Mouse (Mus musculus) heart, postnatal 0 days (tissue): ENCODE results near the gene Cryba1. TPM values are rescaled to one million over a fixed set of nuclear protein-coding genes. Genes with fewer than 3 reads are reported as not detected.
A peak's percentile ranks its signal among the peaks of the same experiment; 100 is the strongest.
"Not testable (repeated sequence)": the region's sequence is repeated elsewhere in the genome, so short reads cannot be mapped to it uniquely, and the experiment has no call there.

ENCODE experiments used
- ATAC-seq: fragments of 200-750 bp; cut with Nextera tagmentation; 2 replicates; pipeline ENCODE4 v1.8.0; 2017; ENCODE audit warnings: low read depth, moderate number of reproducible peaks, moderate library complexity; ENCODE audit not compliant: insufficient read depth
- DNase-seq: peaks from one replicate; pipeline ENCODE4 v3.0.0-alpha.2; 2016; ENCODE audit warnings: low spot score
- H3K27ac ChIP-seq: fragments of 300-500 bp; sonication (generic); 2 replicates; pipeline ENCODE4 v1.5.1; 2014; ENCODE audit warnings: low read depth, mild to moderate bottlenecking
- H3K27me3 ChIP-seq: fragments of 300-500 bp; sonication (generic); 2 replicates; pipeline ENCODE4 v1.6.1; 2014; ENCODE audit warnings: low read length, mixed read lengths; ENCODE audit not compliant: control insufficient read depth, insufficient read depth
- H3K36me3 ChIP-seq: fragments of 300-500 bp; sonication (generic); replicated peaks from 2 replicates; pipeline ENCODE4 v1.6.1; 2014; ENCODE audit warnings: low read length, mixed read lengths; ENCODE audit not compliant: control insufficient read depth, insufficient read depth
- H3K4me1 ChIP-seq: fragments of 300-500 bp; sonication (generic); 2 replicates; pipeline ENCODE4 v1.6.1; 2014; ENCODE audit warnings: antibody characterized with exemption; ENCODE audit not compliant: control insufficient read depth, insufficient read depth
- H3K4me2 ChIP-seq: fragments of 300-500 bp; sonication (generic); 2 replicates; pipeline ENCODE4 v1.6.1; 2014; ENCODE audit warnings: low read depth, mild to moderate bottlenecking, low read length, moderate library complexity
- H3K4me3 ChIP-seq: fragments of 300-500 bp; sonication (generic); 2 replicates; pipeline ENCODE4 v1.5.1; 2014; ENCODE audit warnings: low read depth, low read length
- H3K9ac ChIP-seq: fragments of 300-500 bp; sonication (generic); replicated peaks from 2 replicates; pipeline ENCODE4 v1.6.1; 2014; ENCODE audit warnings: low read depth, low read length, mixed read lengths
- H3K9me3 ChIP-seq: fragments of 300-500 bp; sonication (generic); replicated peaks from 2 replicates; pipeline ENCODE4 v1.6.1; 2016; ENCODE audit warnings: low read length; ENCODE audit not compliant: control insufficient read depth
- CTCF ChIP-seq: IDR thresholded peaks from 2 replicates; pipeline ENCODE4 v1.5.1; 2016; ENCODE audit warnings: antibody characterized with exemption, control low read depth, low read depth
- EP300 ChIP-seq: IDR thresholded peaks from 2 replicates; pipeline ENCODE4 v1.6.1; 2016; ENCODE audit warnings: antibody characterized with exemption, low read depth
- WGBS: fragments of 180-500 bp; shearing (Covaris S2); extraction: QIAGEN DNeasy Blood & Tissue Kit; methylation state at CpG from one replicate; pipeline ENCODE4 v1.1.7; 2014; 5-methylcytosine and 5-hydroxymethylcytosine counted together
- polyA plus RNA-seq: library from polyadenylated mRNA; unstranded; fragments of >200 nt; fragmentation: Nextera tagmentation; extraction: Ambion mirVana; gene quantifications from 2 replicates; pipeline ENCODE4 v1.2.1, GENCODE M21; 2015
- total RNA-seq: library from RNA; depleted of rRNA; stranded (reverse); fragments of >200 nt; gene quantifications from 2 replicates; pipeline ENCODE4 v1.2.3, GENCODE M21; 2014; ENCODE audit warnings: low replicate concordance

Gene Cryba1
- total and polyA plus RNA-seq, 2 experiments from 2014 or later, result not detected

DNA sequence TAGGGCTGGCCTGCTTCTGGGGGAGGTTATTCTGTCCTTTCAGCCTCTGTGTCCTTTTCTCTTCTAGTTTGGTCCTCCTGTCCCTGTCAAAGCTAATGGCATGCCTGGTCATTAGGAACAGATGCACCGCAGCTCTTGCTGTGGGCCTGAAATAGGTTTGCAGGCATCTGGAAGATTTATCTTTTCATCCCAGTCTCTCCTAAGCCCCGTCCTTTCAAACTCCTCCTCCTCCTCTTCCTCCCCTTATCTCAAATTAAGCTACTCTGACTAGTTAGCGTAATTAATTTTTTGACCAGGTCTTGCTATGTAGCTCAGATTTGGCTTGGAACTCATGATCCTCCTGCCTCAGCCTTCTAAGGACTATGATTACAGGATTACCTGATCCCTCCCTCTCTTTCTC, 28.4 kb upstream of the Cryba1 start:
- H3K27me3 ChIP-seq, result no peaks in the 10 kb centered on the region
- no peak for ATAC-seq
- no peaks in the 10 kb centered on the region for H3K4me1 ChIP-seq
- H3K4me3 ChIP-seq, result no peak overlapping the region
- no peak overlapping the region for H3K4me2 ChIP-seq
- DNase-seq, result no peak
- H3K9ac ChIP-seq, result no peak overlapping the region
- H3K27ac ChIP-seq, result no peak overlapping the region
- no peaks in the 10 kb centered on the region for H3K9me3 ChIP-seq
- 71% methylated on average over 3 of the region's 3 CpGs for WGBS
- TF ChIP-seq EP300, result no peak
- TF ChIP-seq CTCF, result no peak
- no peaks in the 10 kb centered on the region for H3K36me3 ChIP-seq

DNA sequence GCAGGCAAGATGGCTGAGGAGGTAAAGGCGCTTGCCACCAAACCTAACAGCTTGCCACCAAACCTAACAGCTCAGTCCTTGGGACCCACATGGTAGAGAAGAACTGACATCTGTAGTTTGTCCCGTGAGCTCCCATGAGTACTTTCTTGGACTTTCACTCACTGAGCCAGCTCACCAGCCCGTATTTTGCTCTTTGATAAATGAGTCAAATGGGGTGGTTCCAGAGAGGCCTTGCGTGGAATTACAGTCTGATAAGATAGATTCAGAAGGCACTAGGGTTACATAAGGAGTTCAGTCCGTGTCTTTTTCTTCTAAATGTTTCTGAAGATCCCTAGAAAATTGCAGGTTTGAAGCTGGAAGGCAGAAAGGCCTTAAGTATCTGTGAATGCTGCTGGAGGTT, 27.4 kb upstream of the Cryba1 start:
- TF ChIP-seq CTCF (no peak), EP300 (no peak)
- ATAC-seq, result no peak
- WGBS, result 52% methylated on average over 5 of the region's 5 CpGs

DNA sequence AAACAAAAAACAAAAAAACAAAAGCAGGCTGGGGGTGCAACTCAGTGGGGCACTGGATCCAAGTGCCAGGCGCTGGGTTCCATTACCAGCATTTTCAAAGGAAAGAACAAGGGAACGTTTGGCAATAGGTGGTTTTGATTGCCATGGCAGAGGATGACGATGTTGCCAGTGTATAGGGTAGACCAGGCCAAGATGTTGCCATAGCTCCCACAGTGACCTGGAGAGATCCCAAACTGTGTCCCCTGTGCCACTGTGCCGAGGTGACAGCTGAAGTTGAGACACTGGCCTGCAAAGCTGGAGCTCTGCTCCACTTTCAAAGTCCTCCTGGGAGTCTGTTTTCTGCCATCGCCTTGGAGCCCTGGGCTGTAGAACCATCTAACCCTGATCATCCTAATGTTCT, 23.9 kb upstream of the Cryba1 start:
- no peak for ATAC-seq
- no peaks in the 10 kb centered on the region for H3K27me3 ChIP-seq
- TF ChIP-seq EP300 (no peak), CTCF (no peak)
- no peaks in the 10 kb centered on the region for H3K4me1 ChIP-seq
- no peak overlapping the region for H3K4me2 ChIP-seq
- no peak for DNase-seq
- no peaks in the 10 kb centered on the region for H3K36me3 ChIP-seq
- no peak overlapping the region for H3K9ac ChIP-seq
- H3K4me3 ChIP-seq, result no peak overlapping the region
- H3K27ac ChIP-seq, result no peak overlapping the region
- H3K9me3 ChIP-seq, result no peaks in the 10 kb centered on the region
- WGBS, result 88% methylated on average over 5 of the region's 5 CpGs

More for the DNA sequence above, 27.4 kb upstream of the Cryba1 start:
- no peaks in the 10 kb centered on the region for H3K27me3 ChIP-seq
- no peak for DNase-seq
- no peaks in the 10 kb centered on the region for H3K4me1 ChIP-seq
- no peak overlapping the region for H3K4me2 ChIP-seq
- no peaks in the 10 kb centered on the region for H3K9me3 ChIP-seq
- H3K27ac ChIP-seq, result no peak overlapping the region
- no peak overlapping the region for H3K4me3 ChIP-seq
- H3K9ac ChIP-seq, result no peak overlapping the region
- H3K36me3 ChIP-seq, result no peaks in the 10 kb centered on the region

DNA sequence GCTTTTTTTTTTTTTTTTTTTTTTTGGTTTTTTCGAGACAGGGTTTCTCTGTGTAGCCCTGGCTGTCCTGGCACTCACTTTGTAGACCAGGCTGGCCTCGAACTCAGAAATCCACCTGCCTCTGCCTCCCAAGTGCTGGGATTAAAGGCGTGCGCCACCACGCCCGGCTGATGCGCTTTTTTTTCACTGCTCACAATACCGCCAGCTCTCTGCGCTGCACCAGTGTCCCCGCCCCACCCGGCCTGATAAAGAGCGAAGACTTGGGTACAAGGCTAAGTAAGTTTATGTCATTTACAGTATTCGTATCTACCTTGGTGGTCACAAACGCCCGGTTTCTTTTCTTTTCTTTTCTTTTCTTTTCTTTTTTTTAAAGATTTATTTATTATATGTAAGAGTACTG, 22.0 kb upstream of the Cryba1 start:
- H3K9ac ChIP-seq, ATAC-seq, H3K4me3 ChIP-seq, H3K36me3 ChIP-seq, H3K4me1 ChIP-seq, H3K27ac ChIP-seq, DNase-seq, H3K27me3 ChIP-seq, H3K4me2 ChIP-seq, H3K9me3 ChIP-seq: not testable (repeated sequence)
- 94% methylated on average over 13 of the region's 15 CpGs for whole genome bisulfite sequencing

DNA sequence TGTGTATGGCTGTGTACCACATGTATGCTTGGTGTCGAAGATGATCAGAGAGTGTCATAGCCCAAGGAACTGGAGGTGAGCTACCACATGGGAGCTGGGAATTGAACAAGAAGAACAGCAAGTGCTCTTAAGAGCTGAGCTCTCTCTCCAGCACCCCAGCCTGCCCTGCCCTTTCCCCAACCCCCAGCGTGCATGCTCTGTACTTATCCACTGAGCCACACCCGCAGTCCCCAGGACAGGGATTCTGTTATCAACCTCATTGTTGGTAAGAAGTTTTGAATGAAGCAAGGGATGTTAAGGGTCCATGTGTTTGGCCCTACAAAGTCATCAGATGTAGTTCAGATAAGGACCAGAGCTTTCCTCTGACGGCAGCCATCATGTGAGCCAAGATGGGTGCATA, 21.6 kb upstream of the Cryba1 start:
- no peaks in the 10 kb centered on the region for H3K36me3 ChIP-seq
- H3K9ac ChIP-seq, result no peak overlapping the region
- TF ChIP-seq CTCF (no peak), EP300 (no peak)
- no peak overlapping the region for H3K4me3 ChIP-seq
- WGBS, result 84% methylated on average over 4 of the region's 4 CpGs
- no peaks in the 10 kb centered on the region for H3K9me3 ChIP-seq
- ATAC-seq (no peak), DNase-seq (no peak)
- no peak overlapping the region for H3K27ac ChIP-seq
- H3K4me1 ChIP-seq, result no peaks in the 10 kb centered on the region
- no peak overlapping the region for H3K4me2 ChIP-seq
- no peaks in the 10 kb centered on the region for H3K27me3 ChIP-seq

DNA sequence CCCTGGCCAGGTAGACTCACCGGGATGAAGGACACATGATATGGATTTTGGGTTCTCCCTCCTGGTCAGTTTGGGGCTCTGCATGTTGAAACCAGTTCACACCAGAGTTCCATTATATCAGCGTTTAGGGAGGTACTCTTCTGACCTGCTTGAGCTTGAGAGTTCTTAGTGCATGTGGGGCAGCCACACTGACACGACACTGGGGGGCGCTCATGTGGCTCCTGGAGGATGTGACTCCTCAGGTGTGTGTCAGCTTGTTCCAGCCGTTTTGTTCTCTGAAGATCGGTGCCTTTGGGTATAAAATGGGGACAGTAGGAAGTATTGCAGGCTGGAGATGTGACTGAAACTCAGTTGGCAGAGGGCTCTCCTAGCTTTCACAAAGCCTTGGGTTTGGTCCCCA, 18.9 kb upstream of the Cryba1 start:
- no peaks in the 10 kb centered on the region for H3K27me3 ChIP-seq
- WGBS, result 26% methylated on average over 6 of the region's 6 CpGs
- no peaks in the 10 kb centered on the region for H3K4me1 ChIP-seq
- no peaks in the 10 kb centered on the region for H3K9me3 ChIP-seq
- DNase-seq (no peak), ATAC-seq (no peak)
- H3K4me3 ChIP-seq, result no peak overlapping the region
- H3K9ac ChIP-seq, result no peak overlapping the region
- H3K36me3 ChIP-seq, result no peaks in the 10 kb centered on the region
- H3K27ac ChIP-seq, result no peak overlapping the region
- TF ChIP-seq CTCF, result peak; percentile 29
- no peak for TF ChIP-seq EP300
- H3K4me2 ChIP-seq, result no peak overlapping the region
